Mouse (Mus musculus) limb, embryonic 13.5 days (tissue): Measurements from ENCODE around the gene Trmt61a. TPM values are rescaled to one million over a fixed set of nuclear protein-coding genes. Genes with fewer than 3 reads are reported as not detected.
"Not testable (repeated sequence)": the region's sequence is repeated elsewhere in the genome, so short reads cannot be mapped to it uniquely, and the experiment has no call there.

ENCODE experiments used
- ATAC-seq: fragments of 200-750 bp; cut with Nextera tagmentation; 2 replicates; pipeline ENCODE4 v1.8.0; 2017; ENCODE audit warnings: low read depth, moderate number of reproducible peaks, moderate TSS enrichment; ENCODE audit not compliant: low FRiP score
- H3K27ac ChIP-seq: fragments of 300-500 bp; sonication (generic); 2 replicates; pipeline ENCODE4 v1.5.1; 2015; ENCODE audit warnings: inconsistent platforms, mild to moderate bottlenecking, moderate library complexity
- H3K27me3 ChIP-seq: fragments of 300-500 bp; sonication (generic); 2 replicates; pipeline ENCODE4 v1.6.1; 2015; ENCODE audit warnings: mild to moderate bottlenecking, inconsistent platforms
- H3K36me3 ChIP-seq: fragments of 300-500 bp; sonication (generic); 2 replicates; pipeline ENCODE4 v1.6.1; 2015; ENCODE audit warnings: inconsistent platforms, mild to moderate bottlenecking, moderate library complexity
- H3K4me1 ChIP-seq: fragments of 300-500 bp; sonication (generic); 2 replicates; pipeline ENCODE4 v1.6.1; 2015; ENCODE audit warnings: inconsistent platforms
- H3K4me2 ChIP-seq: fragments of 300-500 bp; sonication (generic); replicated peaks from 2 replicates; pipeline ENCODE4 v1.6.1; 2015; ENCODE audit warnings: inconsistent platforms, mild to moderate bottlenecking, moderate library complexity
- H3K4me3 ChIP-seq: fragments of 300-500 bp; sonication (generic); 2 replicates; pipeline ENCODE4 v1.5.1; 2015; ENCODE audit warnings: moderate library complexity, mild to moderate bottlenecking, inconsistent platforms
- H3K9ac ChIP-seq: fragments of 300-500 bp; sonication (generic); 2 replicates; pipeline ENCODE4 v1.6.1; 2015; ENCODE audit warnings: mild to moderate bottlenecking, inconsistent platforms
- H3K9me3 ChIP-seq: fragments of 300-500 bp; sonication (generic); 2 replicates; pipeline ENCODE4 v1.6.1; 2016; ENCODE audit warnings: inconsistent platforms
- WGBS: fragments of 180-500 bp; shearing (Covaris S2); methylation state at CpG from one replicate; pipeline ENCODE4 v1.1.7; 2015; 5-methylcytosine and 5-hydroxymethylcytosine counted together
- polyA plus RNA-seq: library from polyadenylated mRNA; unstranded; fragments of >200 nt; fragmentation: Nextera tagmentation; extraction: Ambion mirVana; gene quantifications from 2 replicates; pipeline ENCODE4 v1.2.1, GENCODE M21; 2015

The Trmt61a gene
- polyA plus RNA-seq, 1 experiment from 2014 or later = 10.7 TPM

DNA sequence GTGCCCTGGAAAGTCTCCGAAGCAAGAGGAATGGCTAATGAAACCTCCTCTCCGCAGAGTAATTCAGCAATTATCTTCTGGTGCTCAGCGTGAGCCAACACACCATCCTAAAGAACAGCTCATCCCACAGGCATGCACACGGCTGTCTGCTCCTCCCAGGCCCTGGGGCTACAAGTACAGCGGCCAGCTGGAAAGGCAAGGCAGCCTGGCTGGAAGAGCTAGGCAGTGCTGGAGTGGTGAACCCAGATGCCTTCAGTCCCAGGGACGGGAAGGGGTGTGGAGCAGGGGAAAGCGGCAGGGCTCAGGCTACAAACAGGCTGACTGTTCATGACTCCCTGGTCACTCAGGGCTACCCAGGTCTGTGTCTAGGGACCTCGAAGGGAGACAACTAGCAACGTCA is 26.7 kb downstream of the Trmt61a start:
- Histone ChIP-seq H3K27ac (peak overlapping the region; percentile 15; the same call in 1 of the 2 replicates), H3K9me3 (no peaks in the 10 kb centered on the region), H3K27me3 (no peaks in the 10 kb centered on the region), H3K4me1 (peaks cover 9% of the 10 kb centered on the region), H3K4me2 (0 out of 2 replicates have a peak overlapping the region, but pooled peaks have one; percentile 0), H3K4me3 (no peak overlapping the region), H3K36me3 (peaks cover 22% of the 10 kb centered on the region), H3K9ac (0 out of 2 replicates have a peak overlapping the region, but pooled peaks have one; percentile 31)
- WGBS = 50% methylated on average over 9 of the region's 9 CpGs
- 0 out of 2 replicates have a peak, but pooled peaks have one; percentile 29 for ATAC-seq

DNA sequence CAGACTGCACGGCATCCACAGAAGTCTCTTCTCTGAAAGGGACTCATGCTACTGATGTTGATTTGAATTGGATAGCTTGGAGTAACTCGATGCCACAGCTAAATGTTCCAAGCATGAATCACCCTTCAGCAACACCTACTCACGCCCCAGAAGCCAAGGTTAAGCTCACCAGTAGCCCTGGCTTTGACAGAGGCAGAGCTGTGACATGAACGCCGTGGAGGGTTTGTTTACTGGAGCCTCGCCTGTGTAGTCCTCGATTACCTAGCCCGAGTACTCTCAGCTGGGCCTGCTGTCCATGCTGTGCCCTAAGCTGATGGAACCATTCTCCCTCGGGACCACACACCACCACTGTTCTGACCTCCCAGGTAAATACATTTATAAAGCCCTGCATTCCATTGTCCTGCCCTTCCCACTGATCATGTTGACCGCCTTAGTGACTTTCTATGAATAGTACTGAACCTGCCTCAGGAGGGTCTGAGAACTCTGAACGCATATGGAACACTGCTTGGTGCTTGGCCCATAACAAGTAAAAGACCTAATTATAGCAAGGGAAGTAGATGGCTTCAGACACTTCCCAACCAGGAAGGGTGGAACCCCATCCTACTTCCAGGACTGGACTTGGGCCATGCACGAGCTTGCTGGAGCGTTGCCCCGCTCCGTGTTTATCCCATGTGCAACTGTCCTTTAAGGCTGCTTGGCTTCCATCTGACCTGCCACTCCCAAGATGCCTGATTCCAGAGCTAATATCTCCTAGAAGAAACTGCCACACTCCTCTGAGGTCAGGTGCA is 27.5 kb downstream of the Trmt61a start:
- H3K4me1 ChIP-seq = peaks cover 9% of the 10 kb centered on the region
- H3K36me3 ChIP-seq = peaks cover 30% of the 10 kb centered on the region
- no peaks in the 10 kb centered on the region for H3K27me3 ChIP-seq
- ATAC-seq = no peak
- H3K4me3 ChIP-seq = no peak overlapping the region
- H3K9ac ChIP-seq = peak overlapping the region; percentile 43
- H3K4me2 ChIP-seq = no peak overlapping the region
- WGBS = 63% methylated on average over 15 of the region's 15 CpGs
- H3K9me3 ChIP-seq = no peaks in the 10 kb centered on the region
- H3K27ac ChIP-seq = peak overlapping the region; percentile 15; the same call in 1 of the 2 replicates

DNA sequence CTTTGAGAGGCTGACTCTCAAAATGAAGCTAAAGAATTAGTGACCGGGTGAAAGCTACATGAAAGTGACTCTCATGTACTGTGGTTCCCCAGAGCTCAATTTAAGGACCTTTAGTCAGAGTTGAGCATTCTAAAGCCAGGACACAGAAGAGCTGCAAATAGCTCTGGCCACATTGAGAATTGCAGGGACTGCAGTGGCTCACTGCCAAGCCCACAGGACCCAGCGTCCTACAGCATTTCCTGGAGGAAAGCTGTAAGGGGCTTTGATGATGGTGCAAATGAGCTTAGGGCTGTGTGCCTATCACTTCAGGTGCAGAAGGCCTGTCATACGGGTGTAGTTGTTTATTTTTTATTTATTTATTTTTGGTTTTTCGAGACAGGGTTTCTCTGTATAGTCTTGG is 30.3 kb downstream of the Trmt61a start:
- no peaks in the 10 kb centered on the region for H3K27me3 ChIP-seq
- no peaks in the 10 kb centered on the region for H3K9me3 ChIP-seq
- ATAC-seq = no peak
- 74% methylated on average over 4 of the region's 4 CpGs for WGBS
- H3K36me3 ChIP-seq = peaks cover 39% of the 10 kb centered on the region
- H3K9ac ChIP-seq = no peak overlapping the region
- no peak overlapping the region for H3K4me3 ChIP-seq
- no peak overlapping the region for H3K27ac ChIP-seq
- no peak overlapping the region for H3K4me2 ChIP-seq
- peaks cover 19% of the 10 kb centered on the region for H3K4me1 ChIP-seq

DNA sequence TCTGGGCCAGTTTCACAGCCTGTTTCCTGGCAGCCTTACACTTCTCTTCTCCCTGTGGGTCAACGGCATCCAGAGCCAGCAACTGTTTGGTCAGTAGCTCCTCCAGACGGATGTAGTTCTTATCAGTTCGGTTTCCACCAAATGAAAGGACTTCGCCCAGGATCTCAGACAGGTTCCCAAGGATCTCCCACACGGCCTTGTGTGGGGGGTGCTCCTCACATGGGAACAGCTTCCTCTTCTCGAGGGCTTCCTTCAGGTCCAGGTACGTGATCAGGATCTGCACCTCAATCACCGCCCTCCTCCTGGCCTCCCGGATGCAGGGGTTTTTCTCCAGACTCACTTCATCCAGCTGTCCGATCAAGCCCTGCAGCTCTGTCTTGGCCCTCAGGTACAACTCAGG is 32.2 kb downstream of the Trmt61a start:
- no peaks in the 10 kb centered on the region for H3K27me3 ChIP-seq
- H3K9me3 ChIP-seq = no peaks in the 10 kb centered on the region
- WGBS = 88% methylated on average over 10 of the region's 10 CpGs
- no peak overlapping the region for H3K4me3 ChIP-seq
- no peak overlapping the region for H3K9ac ChIP-seq
- no peak overlapping the region for H3K4me2 ChIP-seq
- ATAC-seq = no peak
- H3K27ac ChIP-seq = no peak overlapping the region
- peaks cover 26% of the 10 kb centered on the region for H3K4me1 ChIP-seq
- H3K36me3 ChIP-seq = peaks cover 39% of the 10 kb centered on the region

DNA sequence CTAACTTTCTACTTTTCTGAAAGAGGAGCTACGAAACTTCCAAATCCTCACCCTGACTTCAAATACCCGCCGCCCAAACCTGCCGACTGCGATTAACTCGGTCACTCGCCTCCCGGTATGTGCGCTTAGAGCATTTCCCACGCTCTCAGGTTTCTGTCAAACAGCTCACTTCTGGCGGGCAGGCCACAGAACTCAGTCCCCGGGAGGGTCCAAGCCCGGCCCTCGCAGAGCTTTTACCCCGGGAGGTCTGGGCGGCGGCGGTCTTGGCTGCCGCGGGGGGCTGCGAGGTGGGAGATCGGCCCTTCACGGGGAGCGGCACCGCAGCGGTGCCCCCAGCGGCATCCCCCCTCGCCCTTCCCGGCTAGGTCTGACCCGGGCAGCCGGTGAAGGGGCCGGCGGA is 34.6 kb downstream of the Trmt61a start:
- H3K9ac ChIP-seq = peak overlapping the region; percentile 98
- WGBS = under 1% methylated on average over 33 of the region's 33 CpGs
- H3K4me1 ChIP-seq = peaks cover 22% of the 10 kb centered on the region
- peak; percentile 55 for ATAC-seq
- peak overlapping the region; percentile 78 for H3K27ac ChIP-seq
- H3K9me3 ChIP-seq = no peaks in the 10 kb centered on the region
- H3K36me3 ChIP-seq = peaks cover 44% of the 10 kb centered on the region
- no peaks in the 10 kb centered on the region for H3K27me3 ChIP-seq
- peak overlapping the region; percentile 85 for H3K4me2 ChIP-seq
- H3K4me3 ChIP-seq = peak overlapping the region; percentile 100

GRCm38 (mm10) chr12:111713004-111713651 is 35.2 kb downstream of the Trmt61a start, which contains the start of the genes Bag5 and Apopt1:
Gene Bag5 (minus strand): TSS chr12:111713257.
Gene Apopt1 (plus strand): TSS chr12:111713261.
- Histone ChIP-seq H3K27me3 (no peaks in the 10 kb centered on the region), H3K27ac (peak within 1 kb of the TSS; percentile 78), H3K9me3 (no peaks in the 10 kb centered on the region), H3K4me2 (peak within 1 kb of the TSS; percentile 85), H3K9ac (peak within 1 kb of the TSS; percentile 98), H3K4me1 (peaks cover 22% of the 10 kb centered on the region), H3K4me3 (peak within 1 kb of the TSS; percentile 100), H3K36me3 (peaks cover 37% of the 10 kb centered on the region)
- ATAC-seq = peak; percentile 93
- under 1% methylated on average over 70 of the region's 86 CpGs for WGBS

- WGBS = 80% methylated on average over 6 of the region's 6 CpGs
- not testable (repeated sequence) for ATAC-seq, H3K9me3 ChIP-seq, H3K27ac ChIP-seq, H3K27me3 ChIP-seq
- Histone ChIP-seq H3K4me1 (peaks cover 26% of the 10 kb centered on the region), H3K4me3 (peak overlapping the region; percentile 100), H3K4me2 (peak overlapping the region; percentile 85), H3K9ac (peak overlapping the region; percentile 98; the same call in 1 of the 2 replicates), H3K36me3 (peaks cover 30% of the 10 kb centered on the region)
These were observed 36.0 kb downstream of the Trmt61a start for GRCm38 (mm10) chr12:111713880-111714279.

DNA sequence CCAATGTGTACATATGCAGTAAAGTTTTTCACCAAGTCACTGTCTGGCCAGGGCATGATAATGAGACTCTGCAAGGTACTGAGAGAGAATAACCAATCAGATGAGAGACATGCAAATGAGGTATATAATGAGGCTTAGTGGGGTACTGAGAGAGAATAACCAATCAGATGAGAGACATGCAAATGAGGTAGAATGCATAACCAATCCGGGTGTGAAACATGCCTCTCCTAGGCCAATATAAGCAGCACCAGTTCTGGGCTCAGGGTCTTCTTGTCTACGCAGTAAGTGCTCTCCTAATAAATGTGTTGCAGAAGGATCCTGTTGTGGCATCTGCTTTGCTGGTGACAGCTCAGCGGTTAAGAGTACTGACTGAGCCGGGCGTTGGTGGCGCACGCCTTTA is 38.6 kb downstream of the Trmt61a start:
- no peak for ATAC-seq
- 97% methylated on average over 7 of the region's 7 CpGs for WGBS
- no peak overlapping the region for H3K27ac ChIP-seq
- H3K4me2 ChIP-seq = no peak overlapping the region
- no peak overlapping the region for H3K9ac ChIP-seq
- H3K36me3 ChIP-seq = peaks cover 5% of the 10 kb centered on the region
- H3K4me1 ChIP-seq = peaks cover 23% of the 10 kb centered on the region
- no peaks in the 10 kb centered on the region for H3K27me3 ChIP-seq
- H3K9me3 ChIP-seq = no peaks in the 10 kb centered on the region
- no peak overlapping the region for H3K4me3 ChIP-seq

GRCm38 (mm10) chr12:111718656-111719055 is 40.8 kb downstream of the Trmt61a start:
- peaks cover 16% of the 10 kb centered on the region for H3K4me1 ChIP-seq
- no peaks in the 10 kb centered on the region for H3K27me3 ChIP-seq
- WGBS = 64% methylated on average over 8 of the region's 8 CpGs
- no peak for ATAC-seq
- H3K4me2 ChIP-seq = no peak overlapping the region
- peak overlapping the region; percentile 3; the same call in 1 of the 2 replicates for H3K9ac ChIP-seq
- no peaks in the 10 kb centered on the region for H3K9me3 ChIP-seq
- H3K4me3 ChIP-seq = no peak overlapping the region
- no peak overlapping the region for H3K27ac ChIP-seq
- peaks cover 9% of the 10 kb centered on the region for H3K36me3 ChIP-seq

- no peak overlapping the region for H3K4me3 ChIP-seq
- H3K9ac ChIP-seq = no peak overlapping the region
- 84% methylated on average over 4 of the region's 4 CpGs for WGBS
- H3K4me1 ChIP-seq = 0 out of 2 replicates have a peak, but pooled peaks cover 3% of the 10 kb centered on the region
- H3K9me3 ChIP-seq = no peaks in the 10 kb centered on the region
- H3K36me3 ChIP-seq = peaks cover 25% of the 10 kb centered on the region
- H3K4me2 ChIP-seq = no peak overlapping the region
- no peaks in the 10 kb centered on the region for H3K27me3 ChIP-seq
- ATAC-seq = no peak
- no peak overlapping the region for H3K27ac ChIP-seq
These were observed 42.3 kb downstream of the Trmt61a start for GRCm38 (mm10) chr12:111720222-111720621.

DNA sequence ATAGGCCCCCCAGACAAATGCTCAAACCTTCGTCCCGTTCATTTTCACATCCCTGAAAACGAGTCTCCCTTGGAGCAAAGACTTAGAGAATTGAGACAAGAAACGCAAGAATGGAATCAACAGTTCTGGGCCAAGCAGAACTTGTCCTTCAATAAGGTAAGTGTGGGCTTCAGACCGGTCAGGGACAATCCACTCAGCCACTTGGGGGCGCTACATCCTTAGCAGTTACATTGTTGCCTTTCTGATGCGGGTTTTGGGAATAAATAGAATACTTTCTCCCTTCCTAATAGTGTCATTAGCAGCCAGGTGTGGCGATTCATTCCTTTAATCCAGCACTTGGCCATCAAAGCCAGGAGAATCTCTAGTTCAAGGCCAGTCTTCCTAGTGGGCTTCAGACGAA is 44.7 kb downstream of the Trmt61a start:
- H3K4me1 ChIP-seq = 0 out of 2 replicates have a peak, but pooled peaks cover 3% of the 10 kb centered on the region
- WGBS = 74% methylated on average over 9 of the region's 9 CpGs
- no peaks in the 10 kb centered on the region for H3K27me3 ChIP-seq
- no peaks in the 10 kb centered on the region for H3K9me3 ChIP-seq
- H3K4me2 ChIP-seq = no peak overlapping the region
- no peak overlapping the region for H3K4me3 ChIP-seq
- H3K36me3 ChIP-seq = peaks cover 42% of the 10 kb centered on the region
- no peak overlapping the region for H3K9ac ChIP-seq
- ATAC-seq = no peak
- H3K27ac ChIP-seq = no peak overlapping the region

DNA sequence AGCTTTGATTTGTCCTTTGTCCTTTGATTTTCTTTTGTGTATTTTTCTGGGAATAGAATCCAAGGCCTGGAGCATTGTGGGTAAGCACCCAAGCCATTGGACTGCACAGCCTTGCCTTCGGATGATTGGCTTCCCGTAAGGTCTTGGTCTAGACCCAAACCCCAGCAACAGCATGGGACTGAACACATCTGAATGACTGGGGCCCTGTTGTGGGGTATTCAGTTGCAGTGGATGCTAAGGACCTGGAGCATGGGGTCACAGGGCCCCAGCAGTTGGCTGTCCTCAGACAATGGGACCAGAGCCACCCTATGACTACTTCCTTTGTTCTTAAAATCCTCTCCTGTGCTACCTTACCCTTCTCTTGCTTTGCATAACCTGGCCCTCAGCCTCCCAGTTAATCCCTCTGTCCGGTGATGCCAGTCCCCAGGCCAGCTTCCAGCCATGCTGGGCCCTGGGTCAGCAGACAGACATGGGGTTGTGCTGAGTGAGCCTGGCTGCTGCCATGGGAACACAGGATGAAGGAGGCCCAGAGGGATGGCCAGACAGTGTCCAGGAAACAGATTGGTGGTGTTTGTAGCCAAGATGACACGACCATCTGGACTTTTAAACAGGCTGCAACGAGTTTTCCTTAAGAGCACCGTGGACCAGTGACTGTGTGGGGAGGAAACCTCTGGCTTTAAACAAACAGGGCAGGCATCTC is 46.9 kb downstream of the Trmt61a start:
- H3K4me2 ChIP-seq = no peak overlapping the region
- H3K4me3 ChIP-seq = no peak overlapping the region
- no peak for ATAC-seq
- 61% methylated on average over 6 of the region's 6 CpGs for WGBS
- no peaks in the 10 kb centered on the region for H3K27me3 ChIP-seq
- peaks cover 59% of the 10 kb centered on the region for H3K36me3 ChIP-seq
- no peak overlapping the region for H3K9ac ChIP-seq
- H3K27ac ChIP-seq = no peak overlapping the region; the same call in 1 of the 2 replicates
- H3K9me3 ChIP-seq = no peaks in the 10 kb centered on the region
- H3K4me1 ChIP-seq = no peaks in the 10 kb centered on the region
